Mouse (Mus musculus) myocyte (in vitro differentiated cells): Measurements from ENCODE around the gene Znrf1. TPM values are rescaled to one million over a fixed set of nuclear protein-coding genes. Genes with fewer than 3 reads are reported as not detected.

Source experiments
- H3K27me3 ChIP-seq: one replicate; pipeline ENCODE4 v1.6.1; 2011; ENCODE audit not compliant: control insufficient read depth, insufficient read depth, insufficient read length
- H3K36me3 ChIP-seq: one replicate; pipeline ENCODE4 v1.6.1; 2011; ENCODE audit not compliant: control insufficient read depth, insufficient read depth
- H3K4me2 ChIP-seq: one replicate; pipeline ENCODE4 v1.6.1; 2011; ENCODE audit warnings: low read depth, control low read depth
- H3K4me3 ChIP-seq: one replicate; pipeline ENCODE4 v1.5.1; 2011; ENCODE audit warnings: mild to moderate bottlenecking, control low read depth, moderate library complexity
- H3K79me2 ChIP-seq: one replicate; pipeline ENCODE4 v1.6.1; 2011; ENCODE audit not compliant: control insufficient read depth, insufficient read depth
- H3ac ChIP-seq: one replicate; pipeline ENCODE4 v1.6.1; 2011; ENCODE audit not compliant: control insufficient read depth, insufficient read length
- CEBPB ChIP-seq: IDR thresholded peaks from 2 replicates; pipeline ENCODE4 v1.6.1; 2011; ENCODE audit warnings: mild to moderate bottlenecking, moderate library complexity; ENCODE audit not compliant: poor library complexity, insufficient read depth, severe bottlenecking
- E2F4 ChIP-seq: IDR thresholded peaks from one replicate; pipeline ENCODE4 v1.6.1; 2011; ENCODE audit warnings: mild to moderate bottlenecking, control low read depth, moderate library complexity; ENCODE audit not compliant: insufficient read depth
- MAX ChIP-seq: IDR thresholded peaks from one replicate; pipeline ENCODE4 v1.6.1; 2011; ENCODE audit warnings: low read depth, mild to moderate bottlenecking, control low read depth
- MYOD1 ChIP-seq, 3 experiments: IDR thresholded peaks; one replicate each; pipeline ENCODE4 v1.6.1; 2011; ENCODE audit warnings: control low read depth in 2 of 3, low read depth in 2 of 3, mild to moderate bottlenecking in 2 of 3, moderate library complexity in 1 of 3; ENCODE audit not compliant: insufficient read length in 2 of 3, control insufficient read depth in 1 of 3
- MYOG ChIP-seq, 3 experiments: IDR thresholded peaks; one replicate each; pipeline ENCODE4 v1.6.1; 2011; ENCODE audit warnings: control low read depth in 2 of 3, low read depth in 2 of 3, mild to moderate bottlenecking in 2 of 3; ENCODE audit not compliant: insufficient read length in 2 of 3, control insufficient read depth in 1 of 3, insufficient read depth in 1 of 3
- POLR2A ChIP-seq: IDR thresholded peaks from one replicate; pipeline ENCODE4 v1.6.1; 2011; ENCODE audit warnings: low read depth, mild to moderate bottlenecking, control low read depth, moderate library complexity; ENCODE audit not compliant: insufficient read length
- POLR2AphosphoS2 ChIP-seq: IDR thresholded peaks from one replicate; pipeline ENCODE4 v1.6.1; 2011; ENCODE audit warnings: low read depth, control low read depth; ENCODE audit not compliant: insufficient read length
- REST ChIP-seq: IDR thresholded peaks from one replicate; pipeline ENCODE4 v1.6.1; 2011; ENCODE audit warnings: mild to moderate bottlenecking, control low read depth, moderate library complexity; ENCODE audit not compliant: insufficient read depth, insufficient read length
- SRF ChIP-seq: IDR thresholded peaks from one replicate; pipeline ENCODE4 v1.6.1; 2011; ENCODE audit warnings: low read depth; ENCODE audit not compliant: control insufficient read depth, insufficient read length
- USF1 ChIP-seq: IDR thresholded peaks from one replicate; pipeline ENCODE4 v1.6.1; 2011; ENCODE audit warnings: low read depth, mild to moderate bottlenecking, control low read depth, moderate library complexity
- polyA plus RNA-seq: library from polyadenylated mRNA; unstranded; fragments of >200 nt; fragmentation: generic; extraction: Trizol; gene quantifications from one replicate; pipeline ENCODE4 v1.2.1, GENCODE M21; 2012; ENCODE audit warnings: missing spikeins

Znrf1 gene
- polyA plus RNA-seq, 1 experiment: 39.2 TPM

- H3K79me2 ChIP-seq: peaks cover 55% of the 10 kb centered on the region
Observed at GRCm38 (mm10) chr8:111536978-111537764, 1.3 kb downstream of the Znrf1 start.

GRCm38 (mm10) chr8:111537765-111538158, 1.9 kb downstream of the Znrf1 start:
- Histone ChIP-seq H3K27me3 (no peaks in the 10 kb centered on the region), H3K79me2 (peaks cover 61% of the 10 kb centered on the region), H3K4me2 (peak overlapping the region; percentile 86), H3K4me3 (peak overlapping the region; percentile 76), H3K36me3 (no peaks in the 10 kb centered on the region), H3ac (peak overlapping the region; percentile 42)
- TF ChIP-seq MYOD1 (IDR thresholded peaks at IDR 0.05; ENCODE audit: control insufficient read depth in 1 of 3, insufficient read length in 2 of 3, low read depth in 2 of 3) (no peak), E2F4 (no peak), REST (no peak)

More at GRCm38 (mm10) chr8:111536978-111537764, 1.3 kb downstream of the Znrf1 start:
- H3K27me3 ChIP-seq: no peaks in the 10 kb centered on the region
- peak overlapping the region; percentile 76 for H3K4me3 ChIP-seq
- peak overlapping the region; percentile 42 for H3ac ChIP-seq
- H3K36me3 ChIP-seq: no peaks in the 10 kb centered on the region
- TF ChIP-seq CEBPB (no peak), SRF (no peak), USF1 (no peak), MYOD1 (IDR thresholded peaks at IDR 0.05; ENCODE audit: control insufficient read depth in 1 of 3, insufficient read length in 2 of 3, low read depth in 2 of 3) (peak in 1 of 3 experiments; percentile 5)
- peak overlapping the region; percentile 86 for H3K4me2 ChIP-seq

GRCm38 (mm10) chr8:111538194-111538593, 2.3 kb downstream of the Znrf1 start:
- no peaks in the 10 kb centered on the region for H3K27me3 ChIP-seq
- peak overlapping the region; percentile 76 for H3K4me3 ChIP-seq
- peak overlapping the region; percentile 86 for H3K4me2 ChIP-seq
- no peak overlapping the region for H3ac ChIP-seq
- TF ChIP-seq USF1: peak; percentile 14
- no peak for TF ChIP-seq MYOD1 (IDR thresholded peaks at IDR 0.05; ENCODE audit: control insufficient read depth in 1 of 3, insufficient read length in 2 of 3, low read depth in 2 of 3)
- peaks cover 65% of the 10 kb centered on the region for H3K79me2 ChIP-seq
- no peaks in the 10 kb centered on the region for H3K36me3 ChIP-seq

- peak overlapping the region; percentile 86 for H3K4me2 ChIP-seq
- no peak overlapping the region for H3K4me3 ChIP-seq
- peaks cover 79% of the 10 kb centered on the region for H3K79me2 ChIP-seq
- H3ac ChIP-seq: no peak overlapping the region
- no peak for TF ChIP-seq POLR2AphosphoS2
- no peaks in the 10 kb centered on the region for H3K27me3 ChIP-seq
- H3K36me3 ChIP-seq: no peaks in the 10 kb centered on the region
Observed at GRCm38 (mm10) chr8:111539422-111540076, 3.7 kb downstream of the Znrf1 start.

- peaks cover 99% of the 10 kb centered on the region for H3K79me2 ChIP-seq
- TF ChIP-seq MYOG (IDR thresholded peaks at IDR 0.05; ENCODE audit: control insufficient read depth in 1 of 3, insufficient read depth in 1 of 3, insufficient read length in 2 of 3, low read depth in 2 of 3) (no peak), MAX (no peak), CEBPB (no peak), REST (no peak), POLR2A (no peak), POLR2AphosphoS2 (no peak), E2F4 (no peak), SRF (no peak)
Observed at GRCm38 (mm10) chr8:111543712-111544380, 7.9 kb downstream of the Znrf1 start.

More at GRCm38 (mm10) chr8:111543712-111544380, 7.9 kb downstream of the Znrf1 start:
- no peak overlapping the region for H3K4me3 ChIP-seq
- no peaks in the 10 kb centered on the region for H3K27me3 ChIP-seq
- no peak overlapping the region for H3ac ChIP-seq
- H3K36me3 ChIP-seq: no peaks in the 10 kb centered on the region
- no peak overlapping the region for H3K4me2 ChIP-seq
